Mouse (Mus musculus) C2C12 (cell line): ENCODE results near the gene Hacd2.

ENCODE experiments used
- CEBPB ChIP-seq: IDR thresholded peaks from one replicate; pipeline ENCODE4 v1.6.1; 2011; ENCODE audit warnings: low read depth, mild to moderate bottlenecking, control low read depth, moderate library complexity
- CTCF ChIP-seq: IDR thresholded peaks from one replicate; pipeline ENCODE4 v1.5.1; 2011; ENCODE audit not compliant: control insufficient read depth, insufficient read depth, insufficient read length

DNA sequence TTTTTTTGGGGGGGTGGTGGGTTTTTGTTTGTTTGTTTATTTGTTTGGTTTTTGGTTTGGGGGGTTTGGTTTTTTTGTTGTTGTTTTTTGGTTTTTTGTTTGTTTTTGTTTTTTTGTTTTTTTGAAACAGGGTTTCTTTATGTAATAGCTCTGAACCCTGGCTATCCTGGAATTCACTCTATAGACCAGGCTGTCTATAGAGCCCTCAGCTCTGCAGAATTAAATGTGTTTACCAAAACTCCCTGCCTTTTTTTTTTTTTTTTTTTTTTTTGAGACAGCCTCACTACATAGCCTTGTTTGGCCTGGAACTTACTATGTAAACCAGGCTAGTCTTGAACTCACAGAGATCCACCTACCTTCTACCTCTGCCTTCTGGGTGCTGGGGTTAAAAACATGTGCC is 71.3 kb downstream of the Hacd2 start:
- TF ChIP-seq CTCF (no peak), CEBPB (no peak)
